Mouse (Mus musculus): Measurements from ENCODE around the gene Il1r2. TPM values are rescaled to one million over a fixed set of nuclear protein-coding genes. Genes with fewer than 3 reads are reported as not detected.

The Il1r2 gene
- 0.58 and 0.64 TPM in 2 replicates for polyA plus RNA-seq (2012; rRNA removed)
- 1.6 and 1.8 TPM in 2 replicates for polyA plus RNA-seq (2014; fragmentation: Nextera tagmentation; extraction: Ambion mirVana)

DNA sequence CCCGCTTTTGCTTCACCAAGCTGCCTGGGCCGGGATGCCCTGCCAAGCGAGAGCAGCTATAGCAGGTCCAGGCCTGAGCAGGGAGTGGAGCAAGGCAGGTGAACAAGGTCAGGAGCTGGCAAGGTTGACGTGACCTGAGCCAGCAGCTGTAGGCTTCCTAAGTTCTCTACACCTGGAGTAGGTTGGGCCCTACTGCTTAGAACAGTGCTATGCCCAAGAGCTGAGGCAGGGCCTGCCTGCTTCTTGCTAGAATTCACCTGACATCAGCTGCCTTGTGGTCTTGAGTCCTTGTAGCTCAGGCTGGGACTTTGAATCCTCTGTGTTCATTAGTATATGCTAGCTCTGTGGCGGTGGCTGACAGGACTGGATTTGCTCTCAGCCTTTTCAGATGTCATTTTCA is at the start of gene Il1r2:
Il1r2 (plus strand) TSS at position 301 of the 400 bp plus-strand sequence.
- Histone ChIP-seq H3K27me3 (ENCODE audit: control insufficient read depth, insufficient read depth, low read length) (no peaks in the 10 kb centered on the region), H3K4me3 (replicated peaks; ENCODE audit: low read length) (no peak within 1 kb of the TSS), H3K36me3 (ENCODE audit: control insufficient read depth, insufficient read depth, low read length) (no peaks in the 10 kb centered on the region), H3K4me2 (replicated peaks; ENCODE audit: low read depth, low read length, severe bottlenecking) (no peak within 1 kb of the TSS), H3K27ac (replicated peaks; ENCODE audit: low read depth, low read length) (no peak within 1 kb of the TSS), H3K9me3 (ENCODE audit: control insufficient read depth, low read length) (no peaks in the 10 kb centered on the region), H3K4me1 (ENCODE audit: control insufficient read depth, insufficient read depth, low read length) (no peaks in the 10 kb centered on the region), H3K9ac (ENCODE audit: low read depth, low read length, severe bottlenecking) (no peak within 1 kb of the TSS)
- ATAC-seq (ENCODE audit: low FRiP score, low read depth): no peak
- 81% methylated on average over 5 of the region's 5 CpGs for WGBS
- TF ChIP-seq POLR2A (IDR thresholded peaks at IDR 0.05; ENCODE audit: borderline replicate concordance, extremely low read depth, insufficient read depth, insufficient read length): no peak
- no peak for DNase-seq (ENCODE audit: low spot score)

DNA sequence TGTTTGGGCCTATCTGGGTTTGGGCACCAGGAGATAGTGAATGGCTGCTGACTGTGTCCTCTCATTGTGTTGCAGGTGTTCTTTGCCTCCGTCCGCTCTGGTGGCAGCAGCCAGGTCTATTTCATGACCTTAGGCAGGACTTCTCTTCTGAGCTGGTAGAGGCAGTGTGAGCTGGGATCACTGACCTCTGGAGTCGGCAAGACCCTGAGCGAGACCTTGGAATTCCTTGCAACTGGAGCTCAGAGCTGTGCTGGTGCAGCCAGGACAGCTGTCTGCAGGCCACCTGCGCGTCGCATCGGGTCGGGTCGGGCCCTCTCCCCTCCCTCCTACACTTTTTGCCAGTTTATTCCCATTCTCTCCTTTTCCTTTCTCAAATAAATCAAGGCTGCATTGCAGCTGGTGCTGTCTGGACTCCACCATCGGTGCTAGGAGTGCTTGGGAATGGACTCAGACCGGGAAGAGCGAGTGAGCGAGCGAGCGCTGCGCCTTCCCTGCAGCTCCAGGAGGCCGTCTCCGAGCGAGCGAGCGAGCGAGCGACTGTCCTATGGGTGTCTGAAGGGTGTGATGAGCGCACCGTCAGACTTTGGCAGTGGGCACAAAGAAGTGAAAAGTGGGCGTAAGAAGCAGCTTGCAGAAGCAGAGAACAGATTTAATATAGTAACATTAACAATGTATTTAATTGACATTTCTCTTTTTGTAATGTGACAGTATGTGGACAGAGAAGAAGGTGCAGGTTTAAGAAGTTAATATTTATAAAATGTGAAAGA is 49.1 kb upstream of the Il1r2 start:
- no peak overlapping the region for H3K4me3 ChIP-seq (replicated peaks; ENCODE audit: low read length)
- DNase-seq (ENCODE audit: low spot score) (no peak), ATAC-seq (ENCODE audit: low FRiP score, low read depth) (no peak)
- H3K36me3 ChIP-seq (ENCODE audit: control insufficient read depth, insufficient read depth, low read length): peaks cover 80% of the 10 kb centered on the region
- TF ChIP-seq POLR2A (IDR thresholded peaks at IDR 0.05; ENCODE audit: borderline replicate concordance, extremely low read depth, insufficient read depth, insufficient read length): no peak
- 93% methylated on average over 27 of the region's 27 CpGs for WGBS
- no peak overlapping the region for H3K9ac ChIP-seq (ENCODE audit: low read depth, low read length, severe bottlenecking)
- no peaks in the 10 kb centered on the region for H3K9me3 ChIP-seq (ENCODE audit: control insufficient read depth, low read length)
- H3K4me1 ChIP-seq (ENCODE audit: control insufficient read depth, insufficient read depth, low read length): no peaks in the 10 kb centered on the region
- H3K27me3 ChIP-seq (ENCODE audit: control insufficient read depth, insufficient read depth, low read length): no peaks in the 10 kb centered on the region
- no peak overlapping the region for H3K4me2 ChIP-seq (replicated peaks; ENCODE audit: low read depth, low read length, severe bottlenecking)
- H3K27ac ChIP-seq (replicated peaks; ENCODE audit: low read depth, low read length): no peak overlapping the region

DNA sequence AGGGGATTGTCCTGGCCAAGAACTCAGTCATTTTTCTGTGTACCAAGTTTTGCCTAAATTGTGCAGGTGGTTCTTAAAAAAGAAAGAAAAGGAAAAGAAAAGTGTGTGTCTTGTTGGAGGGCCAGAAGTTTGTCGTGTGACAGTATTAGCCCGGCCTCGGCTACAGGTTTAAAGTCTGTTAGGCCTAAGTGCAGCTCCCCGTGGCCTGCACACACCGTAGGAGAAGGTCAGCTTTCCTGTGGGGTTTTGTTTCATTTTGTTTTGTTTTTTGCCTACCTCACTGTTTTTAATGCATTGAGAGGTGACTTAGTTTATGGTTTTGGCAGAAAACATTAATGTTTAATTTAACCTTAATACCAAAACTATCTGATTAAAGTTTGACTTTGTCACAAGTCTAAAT is 48.5 kb upstream of the Il1r2 start:
- TF ChIP-seq POLR2A (IDR thresholded peaks at IDR 0.05; ENCODE audit: borderline replicate concordance, extremely low read depth, insufficient read depth, insufficient read length): no peak
- 88% methylated on average over 5 of the region's 5 CpGs for WGBS
- Histone ChIP-seq H3K4me2 (replicated peaks; ENCODE audit: low read depth, low read length, severe bottlenecking) (no peak overlapping the region), H3K9me3 (ENCODE audit: control insufficient read depth, low read length) (no peaks in the 10 kb centered on the region), H3K9ac (ENCODE audit: low read depth, low read length, severe bottlenecking) (no peak overlapping the region), H3K27ac (replicated peaks; ENCODE audit: low read depth, low read length) (no peak overlapping the region), H3K27me3 (ENCODE audit: control insufficient read depth, insufficient read depth, low read length) (no peaks in the 10 kb centered on the region), H3K36me3 (ENCODE audit: control insufficient read depth, insufficient read depth, low read length) (peaks cover 73% of the 10 kb centered on the region), H3K4me3 (replicated peaks; ENCODE audit: low read length) (no peak overlapping the region), H3K4me1 (ENCODE audit: control insufficient read depth, insufficient read depth, low read length) (no peaks in the 10 kb centered on the region)
- no peak for DNase-seq (ENCODE audit: low spot score)
- no peak for ATAC-seq (ENCODE audit: low FRiP score, low read depth)

GRCm38 (mm10) chr1:40027116-40027620 is 46.7 kb upstream of the Il1r2 start:
- Histone ChIP-seq H3K4me1 (ENCODE audit: control insufficient read depth, insufficient read depth, low read length) (no peaks in the 10 kb centered on the region), H3K27me3 (ENCODE audit: control insufficient read depth, insufficient read depth, low read length) (no peaks in the 10 kb centered on the region), H3K4me2 (replicated peaks; ENCODE audit: low read depth, low read length, severe bottlenecking) (no peak overlapping the region), H3K4me3 (replicated peaks; ENCODE audit: low read length) (no peak overlapping the region), H3K27ac (replicated peaks; ENCODE audit: low read depth, low read length) (no peak overlapping the region), H3K9ac (ENCODE audit: low read depth, low read length, severe bottlenecking) (no peak overlapping the region), H3K36me3 (ENCODE audit: control insufficient read depth, insufficient read depth, low read length) (peaks cover 60% of the 10 kb centered on the region), H3K9me3 (ENCODE audit: control insufficient read depth, low read length) (no peaks in the 10 kb centered on the region)
- ATAC-seq (ENCODE audit: low FRiP score, low read depth) (no peak), DNase-seq (ENCODE audit: low spot score) (no peak)
- no peak for TF ChIP-seq POLR2A (IDR thresholded peaks at IDR 0.05; ENCODE audit: borderline replicate concordance, extremely low read depth, insufficient read depth, insufficient read length)
- WGBS: 73% methylated on average over 7 of the region's 7 CpGs

DNA sequence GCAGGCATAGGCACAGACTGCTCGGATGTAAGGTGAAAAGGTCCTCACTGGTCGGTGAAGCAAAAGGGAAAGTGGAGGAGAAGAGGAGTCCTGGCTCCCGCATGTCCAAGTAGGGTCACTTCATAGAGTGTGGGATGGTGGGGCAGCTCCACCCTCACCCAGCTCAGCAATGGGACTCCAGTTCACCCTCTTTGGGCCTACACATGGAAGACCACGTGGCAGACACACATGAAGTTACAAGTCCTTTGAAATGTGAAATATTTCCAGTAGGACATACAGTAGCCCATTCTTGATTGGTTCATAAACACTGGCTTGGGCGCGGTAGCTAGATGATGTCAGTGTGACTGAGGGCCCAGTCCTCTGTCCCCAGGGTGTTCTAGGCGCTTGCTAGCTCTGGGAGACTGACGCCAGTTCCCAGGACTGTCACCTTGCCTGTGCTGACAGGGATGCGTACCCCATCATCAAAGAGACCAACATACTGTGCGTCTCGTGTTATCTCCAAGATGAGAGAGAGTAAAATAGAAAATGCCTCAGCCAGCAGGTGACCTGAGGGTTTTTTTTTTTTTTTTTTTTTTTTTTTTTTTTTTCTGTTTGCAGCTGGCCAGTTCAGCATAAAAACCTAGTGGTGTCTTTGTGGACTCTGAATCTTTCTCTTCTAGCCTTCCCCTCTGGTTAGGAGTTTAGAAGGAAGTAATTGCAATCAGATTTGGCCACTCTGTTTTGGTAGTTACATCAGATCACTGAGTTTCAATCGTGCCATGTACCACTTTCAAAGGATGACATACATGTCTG is 45.5 kb upstream of the Il1r2 start:
- Histone ChIP-seq H3K9ac (ENCODE audit: low read depth, low read length, severe bottlenecking) (no peak overlapping the region), H3K27ac (replicated peaks; ENCODE audit: low read depth, low read length) (no peak overlapping the region), H3K4me2 (replicated peaks; ENCODE audit: low read depth, low read length, severe bottlenecking) (no peak overlapping the region), H3K36me3 (ENCODE audit: control insufficient read depth, insufficient read depth, low read length) (peaks cover 48% of the 10 kb centered on the region), H3K4me1 (ENCODE audit: control insufficient read depth, insufficient read depth, low read length) (no peaks in the 10 kb centered on the region), H3K9me3 (ENCODE audit: control insufficient read depth, low read length) (no peaks in the 10 kb centered on the region), H3K4me3 (replicated peaks; ENCODE audit: low read length) (no peak overlapping the region), H3K27me3 (ENCODE audit: control insufficient read depth, insufficient read depth, low read length) (no peaks in the 10 kb centered on the region)
- no peak for ATAC-seq (ENCODE audit: low FRiP score, low read depth)
- no peak for TF ChIP-seq POLR2A (IDR thresholded peaks at IDR 0.05; ENCODE audit: borderline replicate concordance, extremely low read depth, insufficient read depth, insufficient read length)
- 88% methylated on average over 12 of the region's 12 CpGs for WGBS
- no peak for DNase-seq (ENCODE audit: low spot score)
